Comparison of ENCODE assay signal across 27 mouse cellular contexts in the genomic region with DNA sequence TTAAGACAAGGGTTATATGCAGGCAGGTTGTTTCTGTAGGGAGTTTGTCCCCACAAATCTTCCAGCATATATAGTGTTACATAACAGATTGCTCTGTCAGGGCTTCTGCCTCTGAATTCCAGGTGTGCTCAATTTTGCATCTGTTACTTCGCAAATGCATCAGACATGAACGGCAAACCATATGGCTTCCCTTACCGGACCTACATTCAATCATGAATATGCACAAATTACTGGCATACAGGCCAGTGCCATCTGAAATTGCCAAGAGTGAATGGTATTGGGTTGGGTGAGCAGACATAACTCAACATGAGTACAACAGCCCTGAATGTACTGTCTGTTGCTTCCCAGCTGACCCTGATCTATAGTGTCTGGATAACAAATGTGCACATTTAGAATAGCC.
DNase-seq lines count a peak whose midpoint lies in the region; ATAC-seq and TF ChIP-seq lines count a peak whose summit lies in the region.
"Had no signal": no experiment of that assay in that cellular context is flagged by ENCODE, and none has a peak within 500 bp of the region (broad histone marks: within the 10 kb centered on the region; RNA-seq: fewer than 3 reads in every experiment).

No protein-coding gene starts in this region.

- no peak for DNase-seq in hindbrain, embryonic 11.5 days (ENCODE audit: low spot score)
- DNase-seq in brain, adult 2 months (ENCODE audit: low read depth, low spot score) = peak; percentile 23
- DNase-seq in hindbrain, postnatal 0 days (ENCODE audit: low spot score) = peak; percentile 2
- DNase-seq in spleen, adult 12 weeks (ENCODE audit: low spot score) = no peak
- DNase-seq: adrenal gland, postnatal 10 days; cerebellum, adult 18-20 months; cerebellum, postnatal 14 days; gastrocnemius, postnatal 10 days; kidney, adult 9 months; kidney, postnatal 10 days; layer of hippocampus, postnatal 36 days; left cerebral cortex, postnatal 4 days; liver, postnatal 0 days; lung, postnatal 4 days; right cerebral cortex, postnatal 4 days; thymus, adult 2 months; thymus, postnatal 36 days had no signal

- H3K4me2 ChIP-seq in forebrain, embryonic 13.5 days = no peak overlapping the region
- no peak overlapping the region for H3K4me2 ChIP-seq in forebrain, embryonic 12.5 days
- H3K4me2 ChIP-seq in hindbrain, embryonic 13.5 days = no peak overlapping the region
- no peak overlapping the region for H3K4me2 ChIP-seq in hindbrain, embryonic 11.5 days (replicated peaks; ENCODE audit: low read depth, low read length)
- H3K4me2 ChIP-seq in hindbrain, postnatal 0 days (ENCODE audit: low read depth, low read length) = no peak overlapping the region
- H3K4me2 ChIP-seq: embryonic facial prominence, embryonic 12.5 days; heart, embryonic 15.5 days; liver, embryonic 12.5 days; midbrain, embryonic 15.5 days had no signal

- no peaks in the 10 kb centered on the region for H3K36me3 ChIP-seq in forebrain, embryonic 13.5 days (ENCODE audit: poor library complexity, severe bottlenecking)
- H3K36me3 ChIP-seq in forebrain, embryonic 12.5 days (replicated peaks) = no peaks in the 10 kb centered on the region
- H3K36me3 ChIP-seq in hindbrain, embryonic 13.5 days = no peaks in the 10 kb centered on the region
- H3K36me3 ChIP-seq in hindbrain, embryonic 11.5 days (ENCODE audit: control insufficient read depth, insufficient read depth, low read length) = no peaks in the 10 kb centered on the region
- no peaks in the 10 kb centered on the region for H3K36me3 ChIP-seq in hindbrain, postnatal 0 days (ENCODE audit: insufficient read depth, low read length)
- H3K36me3 ChIP-seq: embryonic facial prominence, embryonic 12.5 days; heart, embryonic 15.5 days; liver, embryonic 12.5 days; midbrain, embryonic 15.5 days had no signal

- H3K27ac ChIP-seq in forebrain, embryonic 13.5 days = no peak overlapping the region
- H3K27ac ChIP-seq in forebrain, embryonic 12.5 days = no peak overlapping the region
- no peak overlapping the region for H3K27ac ChIP-seq in hindbrain, embryonic 13.5 days
- no peak overlapping the region for H3K27ac ChIP-seq in hindbrain, embryonic 11.5 days (ENCODE audit: low read depth, low read length)
- no peak overlapping the region for H3K27ac ChIP-seq in hindbrain, postnatal 0 days
- H3K27ac ChIP-seq: embryonic facial prominence, embryonic 12.5 days; heart, embryonic 15.5 days; liver, embryonic 12.5 days; midbrain, embryonic 15.5 days had no signal

- ATAC-seq in forebrain, embryonic 13.5 days = peak; percentile 55; the same call in 1 of the 2 replicates
- ATAC-seq in forebrain, embryonic 12.5 days (ENCODE audit: low FRiP score) = no peak
- 0 out of 2 replicates have a peak, but pooled peaks have one; percentile 32 for ATAC-seq in hindbrain, embryonic 13.5 days (ENCODE audit: low FRiP score)
- ATAC-seq in hindbrain, embryonic 11.5 days (ENCODE audit: low FRiP score) = no peak
- ATAC-seq in hindbrain, postnatal 0 days = no peak
- ATAC-seq: intestine, postnatal 0 days; liver, embryonic 12.5 days; liver, postnatal 0 days; lung, postnatal 0 days; midbrain, embryonic 15.5 days; Patski had no signal

- no peak for TF ChIP-seq CTCF in hindbrain, postnatal 0 days (IDR thresholded peaks at IDR 0.05; ENCODE audit: low read depth)

- H3K4me1 ChIP-seq in forebrain, embryonic 13.5 days = no peaks in the 10 kb centered on the region
- H3K4me1 ChIP-seq in forebrain, embryonic 12.5 days = no peaks in the 10 kb centered on the region
- H3K4me1 ChIP-seq in hindbrain, embryonic 13.5 days (replicated peaks) = no peaks in the 10 kb centered on the region
- H3K4me1 ChIP-seq in hindbrain, embryonic 11.5 days (replicated peaks; ENCODE audit: control insufficient read depth, insufficient read depth, low read length) = no peaks in the 10 kb centered on the region
- H3K4me1 ChIP-seq in hindbrain, postnatal 0 days (ENCODE audit: insufficient read depth, low read length) = no peaks in the 10 kb centered on the region
- H3K4me1 ChIP-seq: embryonic facial prominence, embryonic 12.5 days; heart, embryonic 15.5 days; liver, embryonic 12.5 days; midbrain, embryonic 15.5 days had no signal

- H3K27me3 ChIP-seq in forebrain, embryonic 13.5 days = no peaks in the 10 kb centered on the region
- H3K27me3 ChIP-seq in forebrain, embryonic 12.5 days = no peaks in the 10 kb centered on the region
- H3K27me3 ChIP-seq in hindbrain, embryonic 13.5 days = no peaks in the 10 kb centered on the region
- H3K27me3 ChIP-seq in hindbrain, embryonic 11.5 days (ENCODE audit: control insufficient read depth, insufficient read depth, low read length) = no peaks in the 10 kb centered on the region
- H3K27me3 ChIP-seq in hindbrain, postnatal 0 days (ENCODE audit: insufficient read depth, low read length) = no peaks in the 10 kb centered on the region
- H3K27me3 ChIP-seq: embryonic facial prominence, embryonic 12.5 days; heart, embryonic 15.5 days; liver, embryonic 12.5 days; midbrain, embryonic 15.5 days had no signal

- WGBS in forebrain, embryonic 13.5 days = 91% methylated on average over 3 of the region's 3 CpGs
- WGBS in forebrain, embryonic 12.5 days = over 99% methylated on average over 3 of the region's 3 CpGs
- WGBS in hindbrain, embryonic 13.5 days = 76% methylated on average over 3 of the region's 3 CpGs
- WGBS in hindbrain, embryonic 11.5 days = 89% methylated on average over 3 of the region's 3 CpGs
- WGBS in hindbrain, postnatal 0 days = 60% methylated on average over 3 of the region's 3 CpGs

- H3K4me3 ChIP-seq in forebrain, embryonic 13.5 days = no peak overlapping the region
- H3K4me3 ChIP-seq in forebrain, embryonic 12.5 days (replicated peaks) = no peak overlapping the region
- no peak overlapping the region for H3K4me3 ChIP-seq in hindbrain, embryonic 13.5 days
- no peak overlapping the region for H3K4me3 ChIP-seq in hindbrain, embryonic 11.5 days (ENCODE audit: low read depth, low read length)
- H3K4me3 ChIP-seq in hindbrain, postnatal 0 days (ENCODE audit: low read length) = no peak overlapping the region
- H3K4me3 ChIP-seq: embryonic facial prominence, embryonic 12.5 days; heart, embryonic 15.5 days; liver, embryonic 12.5 days; midbrain, embryonic 15.5 days had no signal

- H3K9ac ChIP-seq in forebrain, embryonic 13.5 days = no peak overlapping the region
- H3K9ac ChIP-seq in forebrain, embryonic 12.5 days = no peak overlapping the region
- H3K9ac ChIP-seq in hindbrain, embryonic 13.5 days = no peak overlapping the region
- H3K9ac ChIP-seq in hindbrain, embryonic 11.5 days (ENCODE audit: low read depth, low read length) = no peak overlapping the region
- H3K9ac ChIP-seq in hindbrain, postnatal 0 days (replicated peaks; ENCODE audit: low read length) = no peak overlapping the region
- H3K9ac ChIP-seq: embryonic facial prominence, embryonic 12.5 days; heart, embryonic 15.5 days; liver, embryonic 12.5 days; liver, postnatal 0 days; midbrain, embryonic 15.5 days had no signal

- H3K9me3 ChIP-seq in forebrain, embryonic 13.5 days (replicated peaks) = no peaks in the 10 kb centered on the region
- no peaks in the 10 kb centered on the region for H3K9me3 ChIP-seq in forebrain, embryonic 12.5 days
- no peaks in the 10 kb centered on the region for H3K9me3 ChIP-seq in hindbrain, embryonic 13.5 days
- no peaks in the 10 kb centered on the region for H3K9me3 ChIP-seq in hindbrain, embryonic 11.5 days (ENCODE audit: control insufficient read depth, low read length)
- H3K9me3 ChIP-seq in hindbrain, postnatal 0 days (ENCODE audit: low read length) = no peaks in the 10 kb centered on the region
- H3K9me3 ChIP-seq: embryonic facial prominence, embryonic 12.5 days; heart, embryonic 15.5 days; liver, embryonic 12.5 days; midbrain, embryonic 15.5 days had no signal

Comparison
In these comparisons a context has a peak if more than half of its experiments do, and no peak if none do; other contexts are left out.
1. ATAC-seq: peak in forebrain, embryonic 13.5 days (single experiment) and hindbrain, embryonic 13.5 days (single experiment); none in forebrain, embryonic 12.5 days (single experiment), hindbrain, embryonic 11.5 days (single experiment) and hindbrain, postnatal 0 days (single experiment).
2. DNase-seq: peak in brain, adult 2 months (single experiment) and hindbrain, postnatal 0 days (single experiment); none in hindbrain, embryonic 11.5 days (single experiment) and spleen, adult 12 weeks (single experiment).